Mouse (Mus musculus) midbrain, embryonic 12.5 days (tissue): ENCODE measurements around the gene Cpsf7. TPM values are rescaled to one million over a fixed set of nuclear protein-coding genes. Genes with fewer than 3 reads are reported as not detected.

Experiments
- ATAC-seq: fragments of 200-750 bp; cut with Nextera tagmentation; 2 replicates; pipeline ENCODE4 v1.8.0; 2017; ENCODE audit warnings: low read depth, moderate TSS enrichment, moderate library complexity; ENCODE audit not compliant: low FRiP score
- H3K27ac ChIP-seq: fragments of 300-500 bp; sonication (generic); replicated peaks from 2 replicates; pipeline ENCODE4 v1.5.1; 2016; ENCODE audit warnings: mild to moderate bottlenecking
- H3K27me3 ChIP-seq: fragments of 300-500 bp; sonication (generic); 2 replicates; pipeline ENCODE4 v1.6.1; 2016; ENCODE audit warnings: mild to moderate bottlenecking
- H3K36me3 ChIP-seq: fragments of 300-500 bp; sonication (generic); 2 replicates; pipeline ENCODE4 v1.6.1; 2016
- H3K4me1 ChIP-seq: fragments of 300-500 bp; sonication (generic); 2 replicates; pipeline ENCODE4 v1.6.1; 2016
- H3K4me2 ChIP-seq: fragments of 300-500 bp; sonication (generic); replicated peaks from 2 replicates; pipeline ENCODE4 v1.6.1; 2016; ENCODE audit warnings: mild to moderate bottlenecking, moderate library complexity
- H3K4me3 ChIP-seq: fragments of 300-500 bp; sonication (generic); 2 replicates; pipeline ENCODE4 v1.5.1; 2016; ENCODE audit warnings: mild to moderate bottlenecking
- H3K9ac ChIP-seq: fragments of 300-500 bp; sonication (generic); replicated peaks from 2 replicates; pipeline ENCODE4 v1.6.1; 2016; ENCODE audit warnings: mild to moderate bottlenecking, moderate library complexity
- H3K9me3 ChIP-seq: fragments of 300-500 bp; sonication (generic); 2 replicates; pipeline ENCODE4 v1.6.1; 2016; ENCODE audit warnings: mild to moderate bottlenecking
- WGBS: fragments of 180-500 bp; shearing (Covaris S2); methylation state at CpG from one replicate; pipeline ENCODE4 v1.1.7; 2016; 5-methylcytosine and 5-hydroxymethylcytosine counted together
- polyA plus RNA-seq: library from polyadenylated mRNA; unstranded; fragments of >200 nt; fragmentation: Nextera tagmentation; extraction: Ambion mirVana; gene quantifications from 2 replicates; pipeline ENCODE4 v1.2.1, GENCODE M21; 2016

Cpsf7 gene
- polyA plus RNA-seq, 1 experiment from 2014 or later: 67.6 TPM

DNA sequence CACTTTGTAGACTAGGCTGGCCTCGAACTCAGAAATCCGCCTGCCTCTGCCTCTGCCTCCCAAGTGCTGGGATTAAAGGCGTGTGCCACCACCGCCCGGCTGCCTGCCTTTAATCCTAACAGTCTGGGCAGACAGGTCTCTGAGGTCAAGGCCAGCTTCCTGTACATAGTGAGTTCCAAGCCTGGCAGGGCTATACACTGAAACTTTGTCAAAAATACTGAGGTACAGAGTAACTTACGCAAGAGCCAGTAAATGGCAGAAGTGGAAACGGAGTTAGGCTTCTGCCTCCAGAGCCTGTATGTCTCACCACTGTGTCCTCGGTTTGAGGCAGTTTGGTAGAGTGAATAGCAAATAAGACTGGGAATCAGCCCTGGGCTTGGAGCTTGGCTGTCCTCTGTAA is 62.2 kb downstream of the Cpsf7 start:
- no peak for ATAC-seq
- no peak overlapping the region for H3K4me3 ChIP-seq
- H3K27me3 ChIP-seq: no peaks in the 10 kb centered on the region
- no peak overlapping the region for H3K27ac ChIP-seq
- WGBS: 79% methylated on average over 8 of the region's 8 CpGs
- no peak overlapping the region for H3K9ac ChIP-seq
- H3K9me3 ChIP-seq: no peaks in the 10 kb centered on the region
- peaks cover 23% of the 10 kb centered on the region; the same call in 1 of the 2 replicates for H3K36me3 ChIP-seq
- H3K4me2 ChIP-seq: no peak overlapping the region
- no peaks in the 10 kb centered on the region for H3K4me1 ChIP-seq

- H3K4me3 ChIP-seq: no peak overlapping the region
- no peak for ATAC-seq
- H3K36me3 ChIP-seq: peaks cover 29% of the 10 kb centered on the region
- H3K9ac ChIP-seq: no peak overlapping the region
- no peak overlapping the region for H3K27ac ChIP-seq
- H3K4me2 ChIP-seq: no peak overlapping the region
- H3K4me1 ChIP-seq: no peaks in the 10 kb centered on the region
- H3K27me3 ChIP-seq: no peaks in the 10 kb centered on the region
- 73% methylated on average over 5 of the region's 5 CpGs for WGBS
- H3K9me3 ChIP-seq: no peaks in the 10 kb centered on the region
Measured at GRCm38 (mm10) chr19:10589127-10589857, 64.2 kb downstream of the Cpsf7 start.

GRCm38 (mm10) chr19:10590301-10590700 is 65.2 kb downstream of the Cpsf7 start:
- 74% methylated on average over 3 of the region's 3 CpGs for WGBS
- Histone ChIP-seq H3K4me1 (no peaks in the 10 kb centered on the region), H3K4me3 (no peak overlapping the region), H3K27me3 (no peaks in the 10 kb centered on the region), H3K4me2 (no peak overlapping the region), H3K9me3 (no peaks in the 10 kb centered on the region), H3K27ac (no peak overlapping the region), H3K9ac (no peak overlapping the region), H3K36me3 (peaks cover 31% of the 10 kb centered on the region)
- ATAC-seq: no peak

DNA sequence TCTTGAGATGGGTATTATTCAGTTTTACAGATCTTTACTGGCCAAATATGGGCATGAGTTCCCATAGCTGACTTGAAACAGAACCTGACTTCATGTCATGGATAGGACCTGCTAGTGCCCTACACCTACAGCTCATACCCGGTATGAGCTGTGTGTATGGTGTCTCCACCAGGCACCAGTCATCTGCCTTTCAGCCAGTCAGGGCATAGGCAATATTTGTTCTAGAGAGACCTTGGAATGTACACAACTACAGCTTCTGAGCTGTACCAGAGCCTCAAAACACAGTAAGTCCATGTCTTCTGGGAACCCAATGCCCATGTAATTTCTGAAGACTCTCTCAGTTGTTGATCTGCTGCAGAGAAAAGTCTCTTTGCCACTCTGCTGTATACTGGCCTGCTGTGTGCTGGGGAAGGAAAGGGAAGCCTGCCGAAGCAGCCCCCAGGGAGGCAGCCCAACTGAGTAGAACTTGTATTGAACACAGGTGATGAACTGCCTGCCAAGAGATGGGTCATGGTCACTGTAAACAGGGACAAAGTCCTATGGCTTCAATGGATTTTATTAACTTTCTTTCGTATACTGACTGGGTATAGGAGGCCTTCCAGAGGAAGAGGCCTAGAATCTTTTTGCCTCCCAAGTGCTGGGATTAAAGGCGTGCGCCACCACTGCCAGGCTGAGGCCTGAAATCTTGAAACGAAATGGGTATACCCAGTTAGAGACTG is 66.8 kb downstream of the Cpsf7 start:
- no peak for ATAC-seq
- no peak overlapping the region for H3K4me3 ChIP-seq
- no peak overlapping the region for H3K27ac ChIP-seq
- no peak overlapping the region for H3K4me2 ChIP-seq
- H3K27me3 ChIP-seq: no peaks in the 10 kb centered on the region
- no peaks in the 10 kb centered on the region for H3K9me3 ChIP-seq
- peaks cover 39% of the 10 kb centered on the region for H3K36me3 ChIP-seq
- H3K4me1 ChIP-seq: no peaks in the 10 kb centered on the region
- no peak overlapping the region for H3K9ac ChIP-seq
- 90% methylated on average over 6 of the region's 6 CpGs for WGBS

Other genes starting within 250 kb of the Cpsf7 start
- gene Dagla, start 220.4 kb upstream of the Cpsf7 start, polyA plus RNA-seq: 4.2 and 4.4 TPM in 2 replicates
- gene Syt7, start 136.2 kb upstream of the Cpsf7 start, polyA plus RNA-seq: 3.9 and 4.4 TPM in 2 replicates
- gene Lrrc10b, start 67.8 kb upstream of the Cpsf7 start, polyA plus RNA-seq: 0.36 and 1.2 TPM in 2 replicates
- gene Ppp1r32, start 42.3 kb upstream of the Cpsf7 start, polyA plus RNA-seq: 0.27 and 1.1 TPM in 2 replicates
- 54.8 and 54.9 TPM in 2 replicates for gene Sdhaf2, start 876 bp downstream of the Cpsf7 start, polyA plus RNA-seq
- gene Tmem216, start 31.0 kb downstream of the Cpsf7 start, polyA plus RNA-seq: 52.3 and 58.5 TPM in 2 replicates
- 15.6 and 16.7 TPM in 2 replicates for gene Cyb561a3, start 51.9 kb downstream of the Cpsf7 start, polyA plus RNA-seq
- gene Tmem138, start 52.1 kb downstream of the Cpsf7 start, polyA plus RNA-seq: 50.4 and 52.5 TPM in 2 replicates
- gene Ddb1, start 80.1 kb downstream of the Cpsf7 start, polyA plus RNA-seq: 406 and 413 TPM in 2 replicates
- 22.9 and 25.0 TPM in 2 replicates for gene Tkfc, start 80.4 kb downstream of the Cpsf7 start, polyA plus RNA-seq
- gene Vwce, start 108.9 kb downstream of the Cpsf7 start, polyA plus RNA-seq: 0.33 and 0.54 TPM in 2 replicates
- gene Pga5, start 152.8 kb downstream of the Cpsf7 start, polyA plus RNA-seq: not detected in 2 replicates
- 30.5 and 31.9 TPM in 2 replicates for gene Vps37c, start 163.5 kb downstream of the Cpsf7 start, polyA plus RNA-seq
- 0.27 and 0.32 TPM in 2 replicates for gene Cd5, start 213.7 kb downstream of the Cpsf7 start, polyA plus RNA-seq